Mouse (Mus musculus) central nervous system, embryonic 11.5 days (tissue): ENCODE measurements around the gene Gpn2. TPM values are rescaled to one million over a fixed set of nuclear protein-coding genes. Genes with fewer than 3 reads are reported as not detected.

Experiments
- polyA plus RNA-seq: library from polyadenylated mRNA; depleted of rRNA; stranded (reverse); fragments of >200 nt; gene quantifications from 2 replicates; pipeline ENCODE4 v1.2.3, GENCODE M21; 2012; rRNA removed

The Gpn2 gene
- 35.2 and 59.0 TPM in 2 replicates for polyA plus RNA-seq

DNA sequence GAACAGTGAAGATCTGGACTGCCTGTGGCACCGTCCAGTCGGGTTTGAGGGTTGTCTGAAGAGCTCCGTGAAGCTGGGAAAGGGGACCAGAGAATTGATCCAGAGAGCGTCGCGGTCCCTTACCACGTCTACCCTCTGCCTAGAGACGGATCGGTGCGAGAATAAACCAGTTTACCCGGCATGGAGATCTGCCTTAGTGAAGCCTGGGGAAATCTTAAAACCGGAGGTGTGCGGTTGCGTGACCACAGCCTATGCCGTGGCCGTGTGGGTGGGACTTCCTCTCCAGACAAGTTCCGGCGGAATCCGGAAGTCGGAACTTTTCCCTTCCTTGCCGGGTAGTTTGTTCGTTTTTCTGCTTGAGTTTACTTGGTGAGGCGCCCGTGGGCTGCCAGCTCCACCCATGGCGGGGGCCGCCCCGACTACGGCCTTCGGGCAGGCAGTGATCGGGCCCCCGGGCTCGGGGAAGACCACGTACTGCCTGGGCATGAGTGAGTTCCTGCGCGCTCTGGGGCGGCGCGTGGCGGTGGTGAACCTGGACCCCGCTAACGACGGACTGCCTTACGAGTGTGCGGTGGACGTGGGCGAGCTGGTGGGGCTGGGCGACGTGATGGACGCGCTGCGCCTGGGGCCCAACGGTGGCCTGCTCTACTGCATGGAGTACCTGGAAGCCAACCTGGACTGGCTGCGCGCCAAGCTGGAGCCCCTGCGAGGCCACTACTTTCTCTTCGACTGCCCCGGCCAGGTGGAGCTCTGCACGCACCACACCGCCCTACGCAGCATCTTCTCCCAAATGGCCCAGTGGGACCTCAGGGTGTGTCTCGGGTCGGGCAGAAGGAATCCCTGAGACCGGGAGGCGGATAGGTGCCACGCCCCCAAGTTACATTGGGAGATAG is at the start of gene Gpn2:
Gpn2 (plus strand) TSS at position 304 of the 893 bp plus-strand sequence.

GRCm38 (mm10) chr4:133545272-133546231 is 38.6 kb upstream of the Gpn2 start, which contains the start of gene Nudc:
TSS of gene Nudc (minus strand) at chr4:133545996.

GRCm38 (mm10) chr4:133552768-133553447 is 31.3 kb upstream of the Gpn2 start, which contains the start of gene Nr0b2:
TSS of gene Nr0b2 (plus strand) at chr4:133553376.

DNA sequence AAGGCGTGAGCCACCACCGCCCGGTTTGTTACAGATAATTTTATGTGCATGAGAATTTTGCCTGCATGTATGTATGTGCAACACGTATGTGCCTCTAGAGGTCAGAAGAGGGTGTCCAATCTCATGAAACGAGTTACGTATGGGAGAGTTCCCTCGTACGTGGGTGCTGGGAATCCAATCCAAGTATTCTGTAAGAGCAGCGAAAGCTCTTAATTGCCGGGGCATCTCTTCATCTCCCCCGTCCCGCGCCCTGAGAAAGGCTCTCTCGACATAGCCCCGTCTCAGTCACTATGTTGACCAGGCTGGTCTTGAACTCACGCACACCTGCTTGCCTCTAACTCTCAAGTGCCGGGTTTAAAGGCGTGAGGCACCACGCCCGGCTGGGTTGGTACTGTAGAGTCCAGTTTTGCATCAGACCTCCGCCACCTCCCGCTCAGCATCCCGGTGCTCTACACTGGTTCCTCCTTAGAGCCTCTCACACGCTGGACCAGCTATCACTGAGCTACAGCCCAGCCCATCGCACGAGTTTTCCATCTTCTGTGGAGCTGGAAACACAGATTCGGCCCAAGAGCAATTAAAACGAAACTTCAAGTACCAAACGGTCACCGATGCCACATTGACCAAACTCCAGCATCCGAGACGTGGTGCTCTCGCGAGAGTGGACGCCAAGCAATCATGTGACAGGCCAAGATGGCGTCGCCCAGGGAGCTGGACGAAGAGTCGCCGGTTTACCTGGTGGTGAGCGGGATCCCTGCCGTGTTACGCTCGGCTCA is 9.9 kb upstream of the Gpn2 start, which contains the start of gene Gpatch3:
Gpatch3 (plus strand) TSS at position 676 of the 773 bp plus-strand sequence.

GRCm38 (mm10) chr4:133601721-133602218 is 17.6 kb downstream of the Gpn2 start, which contains the start of gene Sfn:
TSS of gene Sfn (minus strand) at chr4:133602168.

Other genes with a start within 250 kb of the Gpn2 start
- 24.7 and 27.9 TPM in 2 replicates for gene Wdtc1, start 230.9 kb upstream of the Gpn2 start, polyA plus RNA-seq
- 22.0 and 22.8 TPM in 2 replicates for gene Slc9a1, start 214.7 kb upstream of the Gpn2 start, polyA plus RNA-seq
- 0.19 and 0.42 TPM in 2 replicates for gene Tent5b, start 104.2 kb upstream of the Gpn2 start, polyA plus RNA-seq
- 1.3 and 1.6 TPM in 2 replicates for gene Trnp1, start 85.8 kb upstream of the Gpn2 start, polyA plus RNA-seq
- 0.53 and 0.96 TPM in 2 replicates for gene Kdf1, start 65.4 kb upstream of the Gpn2 start, polyA plus RNA-seq
- 277 and 611 TPM in 2 replicates for gene Nudc, start 38.4 kb upstream of the Gpn2 start, polyA plus RNA-seq
- 0.14 TPM in 2 replicates for gene Nr0b2, start 31.0 kb upstream of the Gpn2 start, polyA plus RNA-seq
- gene Gpatch3, start 9.6 kb upstream of the Gpn2 start, polyA plus RNA-seq: 9.0 and 20.6 TPM in 2 replicates
- gene Sfn, start 17.8 kb downstream of the Gpn2 start, polyA plus RNA-seq: 8.4 and 8.6 TPM in 2 replicates
- gene Zdhhc18, start 65.8 kb downstream of the Gpn2 start, polyA plus RNA-seq: 18.2 and 28.3 TPM in 2 replicates
- gene Pigv, start 88.3 kb downstream of the Gpn2 start, polyA plus RNA-seq: 10.9 and 18.7 TPM in 2 replicates
- gene Arid1a, start 172.4 kb downstream of the Gpn2 start, polyA plus RNA-seq: 62.6 and 94.6 TPM in 2 replicates